Mouse (Mus musculus): ENCODE measurements at regions not wholly inside any gene's neighbourhood (a gene's known extent, or its start where the extent isn't known, plus 50 kb on each side); places are given as distances from the start of the nearest gene placed in this dataset.
A peak's percentile ranks its signal among the peaks of the same experiment; 100 is the strongest.

GRCm38 (mm10) chr10:97966931-97967330, 240.4 kb upstream of the C030005K15Rik start:
- no peaks in the 10 kb centered on the region for H3K36me3 ChIP-seq
- no peak overlapping the region for H3K4me2 ChIP-seq (replicated peaks)
- H3K9me3 ChIP-seq, result no peaks in the 10 kb centered on the region
- no peaks in the 10 kb centered on the region for H3K27me3 ChIP-seq (replicated peaks)
- H3K4me3 ChIP-seq, result no peak overlapping the region
- ATAC-seq (ENCODE audit: low FRiP score, low read depth), result no peak
- no peak overlapping the region for H3K9ac ChIP-seq
- WGBS, result 74% methylated on average over 2 of the region's 2 CpGs
- H3K27ac ChIP-seq, result no peak overlapping the region
- H3K4me1 ChIP-seq, result no peaks in the 10 kb centered on the region

DNA sequence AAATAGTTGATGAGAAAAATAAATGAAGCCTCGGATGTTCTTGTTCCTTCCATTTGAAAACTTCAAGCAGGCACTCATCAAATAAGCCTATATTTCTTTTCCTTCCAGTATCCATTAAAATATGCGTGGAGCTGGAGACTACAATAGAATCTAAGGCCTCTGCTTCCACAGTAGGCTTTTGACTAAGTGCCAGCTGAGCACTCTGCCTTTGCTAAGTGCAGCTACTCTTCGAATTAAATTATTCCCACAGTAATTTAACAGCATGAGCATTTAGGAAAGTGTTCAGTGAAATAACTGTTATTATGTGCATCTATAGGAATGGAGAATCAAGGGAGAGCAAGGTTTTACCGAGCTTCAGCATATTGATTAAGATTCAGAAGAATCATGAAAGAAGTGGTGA, 280.5 kb upstream of the C030005K15Rik start:
- Histone ChIP-seq H3K9ac (no peak overlapping the region), H3K27ac (no peak overlapping the region), H3K36me3 (no peaks in the 10 kb centered on the region), H3K4me3 (no peak overlapping the region), H3K4me2 (replicated peaks) (no peak overlapping the region), H3K4me1 (no peaks in the 10 kb centered on the region), H3K9me3 (no peaks in the 10 kb centered on the region), H3K27me3 (replicated peaks) (no peaks in the 10 kb centered on the region)
- WGBS, result 33% methylated on average over 4 of the region's 4 CpGs
- no peak for ATAC-seq (ENCODE audit: low FRiP score, low read depth)

DNA sequence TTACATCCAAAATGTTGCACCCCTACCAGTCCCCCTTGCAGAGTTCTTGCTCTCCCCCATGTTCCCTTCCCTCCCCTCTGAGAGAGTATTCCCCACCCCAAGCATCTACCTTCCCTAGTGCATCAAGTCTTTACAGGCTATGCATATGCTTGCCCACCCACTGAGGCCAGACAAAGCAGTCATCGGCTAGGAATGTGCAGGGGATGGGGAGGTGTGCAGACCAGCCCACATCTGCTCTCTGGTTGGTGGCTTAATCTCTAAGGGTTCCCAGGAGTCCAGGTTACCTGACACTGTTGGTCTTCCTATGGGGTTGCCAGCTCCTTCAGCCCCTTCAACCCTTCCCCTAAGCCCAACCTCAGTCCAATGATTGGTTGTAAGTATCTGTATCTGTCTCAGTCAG, 281.8 kb upstream of the C030005K15Rik start:
- H3K4me3 ChIP-seq, result no peak overlapping the region
- H3K9me3 ChIP-seq, result no peaks in the 10 kb centered on the region
- H3K27ac ChIP-seq, result no peak overlapping the region
- ATAC-seq (ENCODE audit: low FRiP score, low read depth), result no peak
- no peaks in the 10 kb centered on the region for H3K4me1 ChIP-seq
- no peaks in the 10 kb centered on the region for H3K36me3 ChIP-seq
- no peaks in the 10 kb centered on the region for H3K27me3 ChIP-seq (replicated peaks)
- no peak overlapping the region for H3K9ac ChIP-seq
- no peak overlapping the region for H3K4me2 ChIP-seq (replicated peaks)
- 9% methylated on average over 1 of the region's 1 CpGs for WGBS

- Histone ChIP-seq H3K4me2 (replicated peaks) (no peak overlapping the region), H3K27me3 (replicated peaks) (no peaks in the 10 kb centered on the region), H3K27ac (no peak overlapping the region), H3K9me3 (no peaks in the 10 kb centered on the region), H3K36me3 (no peaks in the 10 kb centered on the region), H3K4me1 (no peaks in the 10 kb centered on the region; the same call in 1 of the 2 replicates), H3K4me3 (no peak overlapping the region), H3K9ac (no peak overlapping the region)
- no peak for ATAC-seq (ENCODE audit: low FRiP score, low read depth)
- WGBS, result 86% methylated on average over 2 of the region's 2 CpGs
These were observed 286.4 kb upstream of the C030005K15Rik start for GRCm38 (mm10) chr10:98012916-98013315.

- 52% methylated on average over 10 of the region's 10 CpGs for WGBS
These were observed 288.7 kb upstream of the C030005K15Rik start for GRCm38 (mm10) chr10:98014985-98015902.

DNA sequence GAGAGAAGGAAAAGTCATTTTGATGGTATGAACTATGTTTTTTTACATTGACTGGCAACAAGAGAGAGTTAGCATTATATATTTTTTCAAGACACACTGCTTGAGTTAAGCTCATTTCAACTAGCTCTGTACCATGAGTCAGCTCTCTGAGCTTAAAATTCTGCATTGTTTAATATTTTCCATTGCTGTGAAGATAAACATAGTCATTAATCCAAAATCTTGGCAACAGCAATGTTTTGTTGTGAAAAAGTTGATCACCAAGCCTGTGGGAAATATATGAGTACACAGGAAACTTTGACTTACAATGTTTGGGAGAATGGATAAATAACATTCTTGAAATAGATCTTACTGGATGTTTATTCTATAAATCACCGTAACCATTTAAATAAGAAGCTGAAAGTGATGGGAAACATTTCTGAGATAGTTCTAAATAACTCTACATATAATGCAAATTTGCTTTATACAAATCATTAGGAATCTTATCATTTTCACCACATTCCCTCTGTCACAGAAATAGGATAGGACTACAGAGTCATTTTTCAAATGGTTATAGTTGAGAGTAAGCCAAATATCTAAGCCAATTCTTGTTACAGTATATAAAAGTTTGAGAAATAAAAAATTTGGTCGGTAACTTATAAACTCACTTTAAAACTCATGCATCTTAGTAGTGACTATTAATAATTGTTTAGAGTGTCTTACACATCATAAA, 290.2 kb upstream of the C030005K15Rik start:
- WGBS, result 89% methylated on average over 2 of the region's 2 CpGs
- no peak overlapping the region for H3K27ac ChIP-seq
- H3K36me3 ChIP-seq, result no peaks in the 10 kb centered on the region
- H3K9ac ChIP-seq, result no peak overlapping the region
- no peaks in the 10 kb centered on the region for H3K9me3 ChIP-seq
- H3K4me3 ChIP-seq, result no peak overlapping the region
- no peak for ATAC-seq (ENCODE audit: low FRiP score, low read depth)
- no peak overlapping the region for H3K4me2 ChIP-seq (replicated peaks)
- H3K4me1 ChIP-seq, result no peaks in the 10 kb centered on the region; the same call in 1 of the 2 replicates
- no peaks in the 10 kb centered on the region for H3K27me3 ChIP-seq (replicated peaks)

More at GRCm38 (mm10) chr10:98014985-98015902, 288.7 kb upstream of the C030005K15Rik start:
- no peak overlapping the region for H3K27ac ChIP-seq
- H3K36me3 ChIP-seq, result no peaks in the 10 kb centered on the region
- no peaks in the 10 kb centered on the region for H3K9me3 ChIP-seq
- H3K4me3 ChIP-seq, result no peak overlapping the region
- no peaks in the 10 kb centered on the region; the same call in 1 of the 2 replicates for H3K4me1 ChIP-seq
- H3K9ac ChIP-seq, result no peak overlapping the region
- ATAC-seq (ENCODE audit: low FRiP score, low read depth), result no peak
- no peaks in the 10 kb centered on the region for H3K27me3 ChIP-seq (replicated peaks)
- no peak overlapping the region for H3K4me2 ChIP-seq (replicated peaks)

- no peak overlapping the region for H3K4me3 ChIP-seq
- no peak overlapping the region for H3K27ac ChIP-seq
- peak; percentile 41; the same call in 1 of the 2 replicates for ATAC-seq (ENCODE audit: low FRiP score, low read depth)
- no peaks in the 10 kb centered on the region for H3K36me3 ChIP-seq
- no peaks in the 10 kb centered on the region; the same call in 1 of the 2 replicates for H3K4me1 ChIP-seq
- 61% methylated on average over 8 of the region's 8 CpGs for WGBS
- no peaks in the 10 kb centered on the region for H3K9me3 ChIP-seq
- H3K9ac ChIP-seq, result no peak overlapping the region
- no peaks in the 10 kb centered on the region for H3K27me3 ChIP-seq (replicated peaks)
- H3K4me2 ChIP-seq (replicated peaks), result no peak overlapping the region
These were observed 302.6 kb upstream of the C030005K15Rik start for GRCm38 (mm10) chr10:98029124-98029523.

DNA sequence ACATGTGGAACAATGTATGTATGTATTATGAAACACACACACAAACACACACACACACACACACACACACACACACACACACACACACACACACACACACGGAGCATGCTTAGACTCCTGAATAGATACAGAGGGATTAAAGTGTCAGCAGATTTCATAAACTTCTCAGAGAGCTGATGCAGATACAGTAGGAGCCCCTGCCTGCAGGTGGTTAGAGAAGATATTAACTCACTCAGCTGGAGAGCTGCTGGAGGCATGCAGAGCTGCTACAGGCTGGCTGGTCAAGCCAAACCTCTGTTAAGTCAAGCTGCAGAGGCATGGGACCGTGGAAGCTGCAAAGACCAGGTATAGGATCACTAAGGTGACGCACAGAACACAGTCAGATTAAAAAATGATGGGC, 303.1 kb upstream of the C030005K15Rik start:
- H3K27ac ChIP-seq, result no peak overlapping the region
- ATAC-seq (ENCODE audit: low FRiP score, low read depth), result peak; percentile 21; the same call in 1 of the 2 replicates
- H3K4me2 ChIP-seq (replicated peaks), result no peak overlapping the region
- no peaks in the 10 kb centered on the region for H3K36me3 ChIP-seq
- WGBS, result 49% methylated on average over 3 of the region's 3 CpGs
- H3K9ac ChIP-seq, result no peak overlapping the region
- no peak overlapping the region for H3K4me3 ChIP-seq
- no peaks in the 10 kb centered on the region for H3K27me3 ChIP-seq (replicated peaks)
- H3K4me1 ChIP-seq, result no peaks in the 10 kb centered on the region; the same call in 1 of the 2 replicates
- no peaks in the 10 kb centered on the region for H3K9me3 ChIP-seq

GRCm38 (mm10) chr10:98032661-98033060, 306.1 kb upstream of the C030005K15Rik start:
- no peak overlapping the region for H3K4me2 ChIP-seq (replicated peaks)
- no peak for ATAC-seq (ENCODE audit: low FRiP score, low read depth)
- no peaks in the 10 kb centered on the region for H3K36me3 ChIP-seq
- WGBS, result 96% methylated on average over 1 of the region's 1 CpGs
- H3K9ac ChIP-seq, result no peak overlapping the region
- no peaks in the 10 kb centered on the region; the same call in 1 of the 2 replicates for H3K4me1 ChIP-seq
- H3K27me3 ChIP-seq (replicated peaks), result no peaks in the 10 kb centered on the region
- H3K4me3 ChIP-seq, result no peak overlapping the region
- no peaks in the 10 kb centered on the region for H3K9me3 ChIP-seq
- H3K27ac ChIP-seq, result no peak overlapping the region

DNA sequence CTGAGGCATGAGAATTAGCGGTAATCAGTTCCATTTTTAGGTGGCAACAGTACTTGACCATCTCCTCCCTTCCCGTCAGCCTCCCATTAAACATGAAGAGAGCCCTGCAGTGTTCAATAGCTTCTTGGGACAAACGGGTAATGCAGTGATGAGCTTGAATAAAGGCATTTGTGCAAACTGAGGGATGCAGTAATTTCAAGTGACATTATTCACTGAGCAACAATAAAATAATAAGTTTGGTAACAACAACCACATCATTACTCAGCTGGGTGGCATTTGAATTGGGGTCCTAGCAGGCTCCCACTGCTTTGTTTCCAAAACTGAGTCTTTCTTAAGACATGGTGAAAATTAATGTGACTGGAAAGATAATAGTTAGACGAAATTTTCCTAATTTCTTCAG, 315.2 kb upstream of the C030005K15Rik start:
- Histone ChIP-seq H3K4me1 (no peaks in the 10 kb centered on the region; the same call in 1 of the 2 replicates), H3K4me3 (no peak overlapping the region), H3K9me3 (no peaks in the 10 kb centered on the region), H3K4me2 (replicated peaks) (no peak overlapping the region), H3K27ac (no peak overlapping the region), H3K9ac (no peak overlapping the region), H3K36me3 (no peaks in the 10 kb centered on the region), H3K27me3 (replicated peaks) (no peaks in the 10 kb centered on the region)
- 19% methylated on average over 4 of the region's 4 CpGs for WGBS
- ATAC-seq (ENCODE audit: low FRiP score, low read depth), result no peak

GRCm38 (mm10) chr10:98043873-98044272, 317.3 kb upstream of the C030005K15Rik start:
- Histone ChIP-seq H3K27ac (no peak overlapping the region), H3K4me2 (replicated peaks) (no peak overlapping the region), H3K9me3 (no peaks in the 10 kb centered on the region), H3K9ac (no peak overlapping the region), H3K4me3 (no peak overlapping the region), H3K27me3 (replicated peaks) (no peaks in the 10 kb centered on the region), H3K4me1 (no peaks in the 10 kb centered on the region; the same call in 1 of the 2 replicates), H3K36me3 (no peaks in the 10 kb centered on the region)
- ATAC-seq (ENCODE audit: low FRiP score, low read depth), result no peak
- 85% methylated on average over 2 of the region's 2 CpGs for WGBS

DNA sequence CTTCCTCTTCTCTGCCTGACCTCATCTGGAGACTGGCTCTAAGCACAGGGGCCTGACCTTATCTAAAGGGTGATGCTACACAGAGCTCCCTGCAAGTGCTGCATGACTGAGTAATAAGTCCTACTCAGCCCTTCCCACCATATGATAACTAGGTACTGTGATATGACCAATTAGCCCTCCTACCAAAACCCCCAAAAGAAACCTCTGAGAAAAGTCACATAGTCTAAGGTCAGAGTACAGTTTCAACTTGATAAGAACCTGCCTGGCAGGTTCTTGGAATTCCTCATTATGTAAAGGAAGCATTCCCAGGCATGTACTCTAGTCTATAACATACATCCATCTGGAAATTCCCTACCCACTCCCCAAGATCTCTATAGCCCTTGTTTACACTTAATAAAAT, 318.0 kb upstream of the C030005K15Rik start:
- H3K36me3 ChIP-seq, result no peaks in the 10 kb centered on the region
- H3K4me2 ChIP-seq (replicated peaks), result no peak overlapping the region
- no peak for ATAC-seq (ENCODE audit: low FRiP score, low read depth)
- no peaks in the 10 kb centered on the region for H3K9me3 ChIP-seq
- no peak overlapping the region for H3K9ac ChIP-seq
- H3K4me1 ChIP-seq, result no peaks in the 10 kb centered on the region; the same call in 1 of the 2 replicates
- no peak overlapping the region for H3K27ac ChIP-seq
- H3K4me3 ChIP-seq, result no peak overlapping the region
- H3K27me3 ChIP-seq (replicated peaks), result no peaks in the 10 kb centered on the region
